Mouse (Mus musculus) neural tube, embryonic 12.5 days (tissue): ENCODE data around the gene Lmtk2. TPM values are rescaled to one million over a fixed set of nuclear protein-coding genes. Genes with fewer than 3 reads are reported as not detected.

Experiments used
- ATAC-seq: fragments of 200-750 bp; cut with Nextera tagmentation; 2 replicates; pipeline ENCODE4 v1.8.0; 2017; ENCODE audit warnings: low read depth, mild to moderate bottlenecking, moderate TSS enrichment, moderate library complexity; ENCODE audit not compliant: low FRiP score
- H3K27ac ChIP-seq: fragments of 300-500 bp; sonication (generic); 2 replicates; pipeline ENCODE4 v1.5.1; 2016
- H3K27me3 ChIP-seq: fragments of 300-500 bp; sonication (generic); replicated peaks from 2 replicates; pipeline ENCODE4 v1.6.1; 2016; ENCODE audit warnings: mild to moderate bottlenecking
- H3K36me3 ChIP-seq: fragments of 300-500 bp; sonication (generic); 2 replicates; pipeline ENCODE4 v1.6.1; 2016; ENCODE audit warnings: mild to moderate bottlenecking
- H3K4me1 ChIP-seq: fragments of 300-500 bp; sonication (generic); 2 replicates; pipeline ENCODE4 v1.6.1; 2016
- H3K4me2 ChIP-seq: fragments of 300-500 bp; sonication (generic); replicated peaks from 2 replicates; pipeline ENCODE4 v1.6.1; 2016; ENCODE audit warnings: mild to moderate bottlenecking
- H3K4me3 ChIP-seq: fragments of 300-500 bp; sonication (generic); 2 replicates; pipeline ENCODE4 v1.5.1; 2016
- H3K9ac ChIP-seq: fragments of 300-500 bp; sonication (generic); 2 replicates; pipeline ENCODE4 v1.6.1; 2016; ENCODE audit warnings: mild to moderate bottlenecking
- H3K9me3 ChIP-seq: fragments of 300-500 bp; sonication (generic); 2 replicates; pipeline ENCODE4 v1.6.1; 2016; ENCODE audit warnings: mild to moderate bottlenecking
- WGBS: fragments of 180-500 bp; shearing (Covaris S2); methylation state at CpG from one replicate; pipeline ENCODE4 v1.1.7; 2016; 5-methylcytosine and 5-hydroxymethylcytosine counted together
- polyA plus RNA-seq: library from polyadenylated mRNA; unstranded; fragments of >200 nt; fragmentation: Nextera tagmentation; extraction: Ambion mirVana; gene quantifications from 2 replicates; pipeline ENCODE4 v1.2.1, GENCODE M21; 2016

Gene Lmtk2
- 7.7 and 9.0 TPM in 2 replicates for polyA plus RNA-seq

- Histone ChIP-seq H3K36me3 (no peaks in the 10 kb centered on the region), H3K27me3 (no peaks in the 10 kb centered on the region; the same call in 1 of the 2 replicates), H3K27ac (peak within 1 kb of the TSS; percentile 67), H3K4me2 (peak within 1 kb of the TSS; percentile 83), H3K4me3 (peak within 1 kb of the TSS; percentile 99), H3K9ac (peak within 1 kb of the TSS; percentile 95), H3K4me1 (peaks cover 5% of the 10 kb centered on the region; the same call in 1 of the 2 replicates), H3K9me3 (no peaks in the 10 kb centered on the region)
- WGBS = under 1% methylated on average over 90 of the region's 90 CpGs
- ATAC-seq = peak; percentile 100
Measured at GRCm38 (mm10) chr5:144100149-144100935, at the start of gene Lmtk2. Gene Lmtk2 (plus strand): TSS chr5:144100436.

DNA sequence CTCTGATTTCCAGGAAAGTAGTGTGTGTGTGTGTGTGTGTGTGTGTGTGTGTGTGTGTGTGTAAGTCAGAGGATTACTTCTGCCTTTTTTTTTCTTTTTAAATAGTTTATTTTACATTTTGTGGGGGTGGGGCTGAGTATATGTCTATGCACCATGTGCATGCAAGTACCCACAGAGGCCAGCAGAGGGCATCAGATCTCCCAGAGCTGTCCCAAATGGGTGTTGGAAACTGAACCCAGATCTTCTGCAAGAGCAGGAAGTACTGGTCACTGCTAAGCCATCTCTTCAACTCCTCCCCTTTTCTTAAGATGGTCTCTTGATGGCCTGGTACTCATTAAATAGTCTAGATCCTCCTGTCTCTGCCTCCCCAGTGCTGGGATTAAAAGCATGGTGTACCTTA, 49.0 kb upstream of the Lmtk2 start:
- no peak overlapping the region for H3K27ac ChIP-seq
- H3K36me3 ChIP-seq = no peaks in the 10 kb centered on the region
- no peak for ATAC-seq
- no peaks in the 10 kb centered on the region for H3K9me3 ChIP-seq
- no peak overlapping the region for H3K4me2 ChIP-seq
- H3K4me3 ChIP-seq = no peak overlapping the region
- 0 out of 2 replicates have a peak, but pooled peaks cover 4% of the 10 kb centered on the region for H3K4me1 ChIP-seq
- H3K27me3 ChIP-seq = no peaks in the 10 kb centered on the region
- no peak overlapping the region for H3K9ac ChIP-seq

- WGBS = 49% methylated on average over 3 of the region's 3 CpGs
- no peaks in the 10 kb centered on the region for H3K36me3 ChIP-seq
- no peak overlapping the region for H3K4me3 ChIP-seq
- no peaks in the 10 kb centered on the region for H3K4me1 ChIP-seq
- no peaks in the 10 kb centered on the region for H3K9me3 ChIP-seq
- ATAC-seq = no peak
- H3K27ac ChIP-seq = no peak overlapping the region
- H3K27me3 ChIP-seq = no peaks in the 10 kb centered on the region
- no peak overlapping the region for H3K9ac ChIP-seq
- no peak overlapping the region for H3K4me2 ChIP-seq
Measured at GRCm38 (mm10) chr5:144053450-144053849, 46.8 kb upstream of the Lmtk2 start.

GRCm38 (mm10) chr5:144054340-144054739, 45.9 kb upstream of the Lmtk2 start:
- no peak for ATAC-seq
- Histone ChIP-seq H3K4me3 (no peak overlapping the region), H3K36me3 (no peaks in the 10 kb centered on the region), H3K9ac (no peak overlapping the region), H3K4me2 (no peak overlapping the region), H3K4me1 (no peaks in the 10 kb centered on the region), H3K27me3 (no peaks in the 10 kb centered on the region), H3K27ac (no peak overlapping the region), H3K9me3 (no peaks in the 10 kb centered on the region)
- WGBS = 88% methylated on average over 6 of the region's 6 CpGs

GRCm38 (mm10) chr5:144064093-144064492, 36.1 kb upstream of the Lmtk2 start:
- Histone ChIP-seq H3K4me2 (no peak overlapping the region), H3K36me3 (no peaks in the 10 kb centered on the region), H3K27ac (no peak overlapping the region), H3K27me3 (no peaks in the 10 kb centered on the region), H3K9me3 (no peaks in the 10 kb centered on the region), H3K4me1 (no peaks in the 10 kb centered on the region), H3K4me3 (no peak overlapping the region), H3K9ac (no peak overlapping the region)
- whole genome bisulfite sequencing = 75% methylated on average over 5 of the region's 5 CpGs
- no peak for ATAC-seq

GRCm38 (mm10) chr5:144066036-144066435, 34.2 kb upstream of the Lmtk2 start:
- Histone ChIP-seq H3K4me3 (no peak overlapping the region), H3K36me3 (no peaks in the 10 kb centered on the region), H3K9me3 (no peaks in the 10 kb centered on the region), H3K9ac (no peak overlapping the region), H3K27ac (no peak overlapping the region), H3K4me2 (no peak overlapping the region), H3K4me1 (no peaks in the 10 kb centered on the region), H3K27me3 (no peaks in the 10 kb centered on the region)
- ATAC-seq = no peak
- 88% methylated on average over 2 of the region's 2 CpGs for WGBS

- WGBS = 88% methylated on average over 1 of the region's 1 CpGs
- Histone ChIP-seq H3K36me3 (no peaks in the 10 kb centered on the region), H3K4me3 (no peak overlapping the region), H3K27ac (no peak overlapping the region), H3K4me1 (no peaks in the 10 kb centered on the region), H3K27me3 (no peaks in the 10 kb centered on the region), H3K9ac (no peak overlapping the region), H3K4me2 (no peak overlapping the region), H3K9me3 (no peaks in the 10 kb centered on the region)
- ATAC-seq = no peak
Measured at GRCm38 (mm10) chr5:144070064-144070463, 30.2 kb upstream of the Lmtk2 start.

GRCm38 (mm10) chr5:144071249-144071648, 29.0 kb upstream of the Lmtk2 start:
- Histone ChIP-seq H3K27me3 (no peaks in the 10 kb centered on the region), H3K9me3 (no peaks in the 10 kb centered on the region), H3K4me1 (no peaks in the 10 kb centered on the region), H3K4me2 (no peak overlapping the region), H3K9ac (no peak overlapping the region), H3K27ac (no peak overlapping the region), H3K4me3 (no peak overlapping the region), H3K36me3 (no peaks in the 10 kb centered on the region)
- WGBS = 61% methylated on average over 1 of the region's 1 CpGs
- no peak for ATAC-seq

DNA sequence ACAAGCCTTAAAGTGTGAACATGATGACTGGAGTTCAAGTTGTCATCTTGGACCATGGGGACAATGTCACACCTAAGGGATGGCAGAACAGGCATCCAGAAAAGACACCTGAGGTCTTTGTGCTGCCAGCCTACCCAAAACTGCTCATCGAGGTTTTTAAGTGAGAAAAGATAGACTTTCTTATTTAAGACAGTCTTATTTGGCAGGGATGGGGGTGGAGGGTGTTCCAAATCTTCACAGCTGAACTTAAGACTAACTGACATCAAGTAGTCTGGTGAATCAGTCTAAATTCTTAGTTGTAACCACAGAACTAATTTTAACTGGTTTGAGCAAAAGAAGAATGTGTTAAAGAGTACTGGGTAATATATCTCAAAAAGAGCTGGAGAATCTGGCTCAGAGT, 22.7 kb upstream of the Lmtk2 start:
- Histone ChIP-seq H3K4me2 (no peak overlapping the region), H3K4me1 (no peaks in the 10 kb centered on the region), H3K4me3 (no peak overlapping the region), H3K9me3 (no peaks in the 10 kb centered on the region), H3K9ac (no peak overlapping the region), H3K27me3 (no peaks in the 10 kb centered on the region), H3K27ac (no peak overlapping the region), H3K36me3 (no peaks in the 10 kb centered on the region)
- WGBS = 70% methylated on average over 1 of the region's 1 CpGs
- no peak for ATAC-seq

- Histone ChIP-seq H3K9me3 (no peaks in the 10 kb centered on the region), H3K27me3 (no peaks in the 10 kb centered on the region), H3K36me3 (no peaks in the 10 kb centered on the region), H3K4me2 (no peak overlapping the region), H3K4me1 (no peaks in the 10 kb centered on the region), H3K9ac (no peak overlapping the region), H3K4me3 (no peak overlapping the region), H3K27ac (no peak overlapping the region)
- ATAC-seq = no peak
- WGBS = 76% methylated on average over 2 of the region's 2 CpGs
Measured at GRCm38 (mm10) chr5:144080886-144081285, 19.4 kb upstream of the Lmtk2 start.

- 89% methylated on average over 5 of the region's 5 CpGs for WGBS
- no peak overlapping the region for H3K27ac ChIP-seq
Measured at GRCm38 (mm10) chr5:144082006-144082405, 18.2 kb upstream of the Lmtk2 start.

DNA sequence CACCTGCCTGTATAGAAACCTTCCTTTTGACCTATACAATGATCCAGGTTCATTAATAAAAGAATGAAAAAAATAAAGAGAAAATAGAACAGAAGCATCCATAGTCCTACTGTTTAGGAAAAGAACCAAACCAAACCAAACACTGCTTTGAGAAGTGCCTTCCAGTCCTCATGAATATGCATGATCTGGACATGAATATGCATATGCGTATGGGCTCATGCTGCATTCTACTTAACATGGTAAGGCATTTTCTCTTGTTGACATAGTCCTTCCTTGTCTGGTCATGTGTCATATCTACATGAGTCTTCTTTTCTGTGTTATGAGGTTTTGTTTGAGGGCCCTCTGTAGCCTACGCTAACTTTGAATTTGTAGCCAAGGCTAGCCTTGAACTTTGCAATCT, 16.7 kb upstream of the Lmtk2 start:
- Histone ChIP-seq H3K4me1 (no peaks in the 10 kb centered on the region), H3K27me3 (no peaks in the 10 kb centered on the region), H3K9ac (no peak overlapping the region), H3K27ac (no peak overlapping the region), H3K4me2 (no peak overlapping the region), H3K4me3 (no peak overlapping the region), H3K9me3 (no peaks in the 10 kb centered on the region), H3K36me3 (no peaks in the 10 kb centered on the region)
- ATAC-seq = no peak
- 96% methylated on average over 2 of the region's 2 CpGs for WGBS

More at GRCm38 (mm10) chr5:144082006-144082405, 18.2 kb upstream of the Lmtk2 start:
- no peak overlapping the region for H3K9ac ChIP-seq
- no peaks in the 10 kb centered on the region for H3K27me3 ChIP-seq
- no peaks in the 10 kb centered on the region for H3K9me3 ChIP-seq
- no peaks in the 10 kb centered on the region for H3K4me1 ChIP-seq
- no peaks in the 10 kb centered on the region for H3K36me3 ChIP-seq
- no peak for ATAC-seq
- no peak overlapping the region for H3K4me3 ChIP-seq
- H3K4me2 ChIP-seq = no peak overlapping the region

DNA sequence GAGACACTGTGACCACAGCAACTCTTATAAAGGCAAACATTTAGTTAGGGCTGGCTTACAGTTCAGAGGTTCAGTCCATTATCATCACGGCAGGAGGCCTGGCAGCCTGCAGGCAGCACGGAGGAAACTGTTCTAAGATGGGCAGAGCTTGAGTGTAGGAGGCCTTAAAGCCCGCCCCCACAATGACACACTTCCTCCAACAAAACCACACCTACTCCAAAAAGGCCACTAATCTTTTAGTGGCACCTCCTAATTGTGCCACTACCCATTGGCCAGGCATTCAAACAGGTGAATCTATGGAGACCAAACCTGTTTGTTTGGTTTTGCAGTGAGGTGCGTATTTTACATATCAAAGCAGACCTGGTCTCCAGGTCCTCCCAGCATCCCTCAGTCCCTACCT, 16.0 kb upstream of the Lmtk2 start:
- no peak overlapping the region for H3K4me2 ChIP-seq
- no peaks in the 10 kb centered on the region for H3K9me3 ChIP-seq
- ATAC-seq = no peak
- no peaks in the 10 kb centered on the region for H3K27me3 ChIP-seq
- H3K4me1 ChIP-seq = no peaks in the 10 kb centered on the region
- WGBS = 67% methylated on average over 4 of the region's 4 CpGs
- H3K9ac ChIP-seq = no peak overlapping the region
- no peak overlapping the region for H3K4me3 ChIP-seq
- no peak overlapping the region for H3K27ac ChIP-seq
- no peaks in the 10 kb centered on the region for H3K36me3 ChIP-seq
